ENCODE assay signal across 7 mouse cellular contexts in the genomic region with DNA sequence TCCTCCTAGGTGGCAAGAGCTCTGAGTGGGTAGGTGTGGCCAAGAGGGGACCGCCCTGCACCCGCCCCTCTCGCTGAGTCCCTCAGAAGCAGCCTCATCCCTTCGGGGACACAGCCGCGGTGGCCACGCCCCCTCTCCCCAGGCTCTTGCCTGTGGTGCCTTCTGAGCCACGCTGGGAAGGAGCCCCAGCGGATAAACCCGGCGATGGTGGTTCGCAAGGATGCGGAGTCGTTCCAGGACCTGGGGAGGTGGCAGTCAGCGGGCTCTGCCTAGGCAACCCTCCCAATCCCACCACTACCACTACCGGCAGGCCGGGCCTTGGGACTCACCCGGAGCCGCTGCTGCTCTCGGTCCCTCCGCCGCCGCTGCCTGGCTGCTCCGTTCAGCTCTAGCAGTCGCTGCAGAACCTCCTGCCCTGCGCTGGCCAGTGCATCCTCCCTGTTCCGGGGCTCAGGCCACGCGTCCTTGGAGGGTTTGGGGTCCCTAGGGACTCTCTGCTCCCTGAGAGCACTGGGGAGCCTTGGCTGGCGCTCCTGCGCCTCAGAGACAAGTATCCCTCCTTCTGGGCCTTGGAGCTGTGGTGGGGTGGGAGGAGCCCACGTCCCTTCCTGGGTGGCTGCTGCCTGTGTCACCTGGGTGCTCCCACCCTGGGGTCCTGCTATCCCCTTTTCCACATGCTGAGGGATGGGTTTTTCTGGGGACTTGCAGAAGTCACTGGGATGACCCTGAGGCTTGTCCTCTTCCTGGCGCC. TPM values are rescaled to one million over a fixed set of nuclear protein-coding genes. Genes with fewer than 3 reads are reported as not detected.
DNase-seq lines count a peak whose midpoint lies in the region; ATAC-seq lines count a peak whose summit lies in the region.

No protein-coding gene starts in this region.

- peak; percentile 94 to 96 for DNase-seq in adrenal gland, postnatal 36 days
- DNase-seq in embryonic facial prominence, embryonic 11.5 days (ENCODE audit: low spot score): peak; percentile 84
- DNase-seq in heart, adult 18-20 months: peak; percentile 72 to 81
- peak; percentile 88 for DNase-seq in kidney, adult 11 months
- DNase-seq in limb, embryonic 10.5 days (ENCODE audit: low spot score): peak; percentile 85
- DNase-seq in skeletal muscle tissue, adult 2 months (ENCODE audit: low read depth, low spot score): peak; percentile 46

- peaks cover 2% of the 10 kb centered on the region; the same call in 1 of the 2 replicates for H3K4me1 ChIP-seq in embryonic facial prominence, embryonic 11.5 days (ENCODE audit: control insufficient read depth, insufficient read depth, low read length)
- H3K4me1 ChIP-seq in limb, embryonic 10.5 days: peaks cover 24% of the 10 kb centered on the region
- H3K4me1 ChIP-seq in midbrain, embryonic 12.5 days: peaks cover under 1% of the 10 kb centered on the region

- WGBS in embryonic facial prominence, embryonic 11.5 days: 2% methylated on average over 33 of the region's 33 CpGs
- 3% methylated on average over 33 of the region's 33 CpGs for WGBS in limb, embryonic 10.5 days
- WGBS in midbrain, embryonic 12.5 days: 3% methylated on average over 30 of the region's 33 CpGs

- peak overlapping the region; percentile 52 for H3K9ac ChIP-seq in embryonic facial prominence, embryonic 11.5 days (replicated peaks; ENCODE audit: low read length)
- H3K9ac ChIP-seq in midbrain, embryonic 12.5 days (replicated peaks): peak overlapping the region; percentile 53

- peak overlapping the region; percentile 76 for H3K4me2 ChIP-seq in embryonic facial prominence, embryonic 11.5 days (ENCODE audit: low read depth, low read length)
- peak overlapping the region; percentile 59 for H3K4me2 ChIP-seq in midbrain, embryonic 12.5 days (replicated peaks)

- H3K4me3 ChIP-seq in embryonic facial prominence, embryonic 11.5 days (ENCODE audit: low read depth, low read length): peak overlapping the region; percentile 41
- peak overlapping the region; percentile 51 for H3K4me3 ChIP-seq in limb, embryonic 10.5 days
- peak overlapping the region; percentile 40 for H3K4me3 ChIP-seq in midbrain, embryonic 12.5 days

- ATAC-seq in embryonic facial prominence, embryonic 11.5 days (replicated peaks; ENCODE audit: insufficient number of reproducible peaks, low FRiP score, low TSS enrichment, low read depth): peak; percentile 88
- ATAC-seq in midbrain, embryonic 12.5 days (ENCODE audit: low FRiP score, low read depth): peak; percentile 92

- H3K27ac ChIP-seq in embryonic facial prominence, embryonic 11.5 days (replicated peaks; ENCODE audit: low read depth, low read length): no peak overlapping the region
- peak overlapping the region; percentile 76 for H3K27ac ChIP-seq in limb, embryonic 10.5 days
- H3K27ac ChIP-seq in midbrain, embryonic 12.5 days (replicated peaks): no peak overlapping the region

- H3K27me3 ChIP-seq in embryonic facial prominence, embryonic 11.5 days (ENCODE audit: control insufficient read depth, insufficient read depth, low read length): no peaks in the 10 kb centered on the region
- H3K27me3 ChIP-seq in limb, embryonic 10.5 days (ENCODE audit: low read depth, poor library complexity, severe bottlenecking): peaks cover 13% of the 10 kb centered on the region; the same call in 1 of the 2 replicates
- peaks cover 38% of the 10 kb centered on the region for H3K27me3 ChIP-seq in midbrain, embryonic 12.5 days

- no peaks in the 10 kb centered on the region; the same call in 1 of the 2 replicates for H3K36me3 ChIP-seq in embryonic facial prominence, embryonic 11.5 days (replicated peaks; ENCODE audit: control insufficient read depth, insufficient read depth, low read depth, low read length)
- H3K36me3 ChIP-seq in limb, embryonic 10.5 days: peaks cover 26% of the 10 kb centered on the region
- peaks cover 25% of the 10 kb centered on the region for H3K36me3 ChIP-seq in midbrain, embryonic 12.5 days

- no peaks in the 10 kb centered on the region for H3K9me3 ChIP-seq in embryonic facial prominence, embryonic 11.5 days (replicated peaks; ENCODE audit: control insufficient read depth, low read length)
- H3K9me3 ChIP-seq in limb, embryonic 10.5 days (replicated peaks): no peaks in the 10 kb centered on the region
- H3K9me3 ChIP-seq in midbrain, embryonic 12.5 days: no peaks in the 10 kb centered on the region

RNA-seq across cellular contexts. Expression of gene Atp6v1fnb, which starts 2.9 kb away (rescaled TPM):
- under 1 TPM in 1 of 2 experiments, not detected in 1; 0.43 TPM for total RNA-seq in adrenal gland, postnatal 36 days (2021)
- polyA plus RNA-seq in embryonic facial prominence, embryonic 11.5 days (2014; fragmentation: Nextera tagmentation; extraction: Ambion mirVana): not detected in 2 replicates
- total RNA-seq in heart, adult 18-20 months (2021): not detected
- 0.34 TPM in 1 of 2 replicates, not detected in the other for polyA plus RNA-seq in limb, embryonic 10.5 days (2016; fragmentation: Nextera tagmentation; extraction: Ambion mirVana)
- not detected in 2 replicates for polyA plus RNA-seq in midbrain, embryonic 12.5 days (2016; fragmentation: Nextera tagmentation; extraction: Ambion mirVana)

RNA-seq across cellular contexts. Expression of gene Atp6v1f, which starts 6.6 kb away (rescaled TPM):
- total RNA-seq in adrenal gland, postnatal 36 days (2021): 100 to 1,000 TPM; 205 to 224 TPM
- 196 and 207 TPM in 2 replicates for polyA plus RNA-seq in embryonic facial prominence, embryonic 11.5 days (2014; fragmentation: Nextera tagmentation; extraction: Ambion mirVana)
- 100 to 1,000 TPM; 111 to 118 TPM for total RNA-seq in heart, adult 18-20 months (2021)
- 185 and 196 TPM in 2 replicates for polyA plus RNA-seq in limb, embryonic 10.5 days (2016; fragmentation: Nextera tagmentation; extraction: Ambion mirVana)
- 210 and 211 TPM in 2 replicates for polyA plus RNA-seq in midbrain, embryonic 12.5 days (2016; fragmentation: Nextera tagmentation; extraction: Ambion mirVana)

RNA-seq across cellular contexts. Expression of gene Kcp, which starts 33.6 kb away (rescaled TPM):
- total RNA-seq in adrenal gland, postnatal 36 days (2021): 1 to 10 TPM; 3.5 to 4.6 TPM
- 10.0 and 14.6 TPM in 2 replicates for polyA plus RNA-seq in embryonic facial prominence, embryonic 11.5 days (2014; fragmentation: Nextera tagmentation; extraction: Ambion mirVana)
- total RNA-seq in heart, adult 18-20 months (2021): 1 to 10 TPM; 2.6 to 3.1 TPM
- polyA plus RNA-seq in limb, embryonic 10.5 days (2016; fragmentation: Nextera tagmentation; extraction: Ambion mirVana): 37.2 and 43.9 TPM in 2 replicates
- 13.7 and 17.2 TPM in 2 replicates for polyA plus RNA-seq in midbrain, embryonic 12.5 days (2016; fragmentation: Nextera tagmentation; extraction: Ambion mirVana)

RNA-seq across cellular contexts. Expression of gene Flnc, which starts 41.1 kb away (rescaled TPM):
- 1 to 10 TPM; 4.7 to 5.1 TPM for total RNA-seq in adrenal gland, postnatal 36 days (2021)
- polyA plus RNA-seq in embryonic facial prominence, embryonic 11.5 days (2014; fragmentation: Nextera tagmentation; extraction: Ambion mirVana): 2.2 and 3.2 TPM in 2 replicates
- 100 to 1,000 TPM; 215 to 222 TPM for total RNA-seq in heart, adult 18-20 months (2021)
- 3.7 and 5.6 TPM in 2 replicates for polyA plus RNA-seq in limb, embryonic 10.5 days (2016; fragmentation: Nextera tagmentation; extraction: Ambion mirVana)
- 5.4 and 6.3 TPM in 2 replicates for polyA plus RNA-seq in midbrain, embryonic 12.5 days (2016; fragmentation: Nextera tagmentation; extraction: Ambion mirVana)

RNA-seq across cellular contexts. Expression of gene Irf5, which starts 52.3 kb away (rescaled TPM):
- 1 to 10 TPM; 4.4 to 4.9 TPM for total RNA-seq in adrenal gland, postnatal 36 days (2021)
- polyA plus RNA-seq in embryonic facial prominence, embryonic 11.5 days (2014; fragmentation: Nextera tagmentation; extraction: Ambion mirVana): 1.5 and 1.6 TPM in 2 replicates
- 1 to 10 TPM; 2.8 to 4.3 TPM for total RNA-seq in heart, adult 18-20 months (2021)
- polyA plus RNA-seq in limb, embryonic 10.5 days (2016; fragmentation: Nextera tagmentation; extraction: Ambion mirVana): 3.2 and 4.2 TPM in 2 replicates
- 1.5 and 2.7 TPM in 2 replicates for polyA plus RNA-seq in midbrain, embryonic 12.5 days (2016; fragmentation: Nextera tagmentation; extraction: Ambion mirVana)
